Mouse (Mus musculus): ENCODE measurements around the gene Klhl5. TPM values are rescaled to one million over a fixed set of nuclear protein-coding genes. Genes with fewer than 3 reads are reported as not detected.

Gene Klhl5
- polyA plus RNA-seq, 2 experiments, result 20.4 to 27.4 TPM

DNA sequence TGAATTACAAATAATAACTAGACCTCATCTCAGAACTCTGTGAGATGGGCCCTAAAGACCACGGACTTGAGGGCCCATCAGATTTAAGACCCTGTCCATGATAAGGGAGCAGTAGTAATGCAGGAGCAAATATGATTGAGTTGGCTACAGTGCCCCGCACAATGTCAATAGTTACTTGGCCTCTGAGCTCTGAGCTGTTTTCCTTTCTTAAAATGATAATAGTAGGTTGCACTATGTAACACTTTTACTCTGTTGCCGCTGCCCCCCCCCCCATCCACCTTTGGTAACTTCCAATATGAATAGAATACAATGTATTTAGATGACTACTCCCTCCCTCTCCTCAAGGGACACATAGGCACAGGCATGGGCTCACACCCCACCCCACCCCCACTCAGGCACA is 43.9 kb downstream of the Klhl5 start:
- H3K9me3 ChIP-seq (ENCODE audit: control insufficient read depth, low read length), result no peaks in the 10 kb centered on the region
- H3K9ac ChIP-seq (ENCODE audit: low read depth, low read length, severe bottlenecking), result no peak overlapping the region
- H3K4me2 ChIP-seq (replicated peaks; ENCODE audit: low read depth, low read length, severe bottlenecking), result no peak overlapping the region
- H3K4me3 ChIP-seq (replicated peaks; ENCODE audit: low read length), result no peak overlapping the region
- TF ChIP-seq POLR2A (IDR thresholded peaks at IDR 0.05; ENCODE audit: borderline replicate concordance, extremely low read depth, insufficient read depth, insufficient read length), result no peak
- no peak overlapping the region for H3K27ac ChIP-seq (replicated peaks; ENCODE audit: low read depth, low read length)
- 96% methylated on average over 3 of the region's 3 CpGs for WGBS
- H3K27me3 ChIP-seq (ENCODE audit: control insufficient read depth, insufficient read depth, low read length), result no peaks in the 10 kb centered on the region
- ATAC-seq (ENCODE audit: low FRiP score, low read depth) (no peak), DNase-seq (ENCODE audit: low spot score) (no peak)
- no peaks in the 10 kb centered on the region for H3K4me1 ChIP-seq (ENCODE audit: control insufficient read depth, insufficient read depth, low read length)
- peaks cover 27% of the 10 kb centered on the region for H3K36me3 ChIP-seq (ENCODE audit: control insufficient read depth, insufficient read depth, low read length)

DNA sequence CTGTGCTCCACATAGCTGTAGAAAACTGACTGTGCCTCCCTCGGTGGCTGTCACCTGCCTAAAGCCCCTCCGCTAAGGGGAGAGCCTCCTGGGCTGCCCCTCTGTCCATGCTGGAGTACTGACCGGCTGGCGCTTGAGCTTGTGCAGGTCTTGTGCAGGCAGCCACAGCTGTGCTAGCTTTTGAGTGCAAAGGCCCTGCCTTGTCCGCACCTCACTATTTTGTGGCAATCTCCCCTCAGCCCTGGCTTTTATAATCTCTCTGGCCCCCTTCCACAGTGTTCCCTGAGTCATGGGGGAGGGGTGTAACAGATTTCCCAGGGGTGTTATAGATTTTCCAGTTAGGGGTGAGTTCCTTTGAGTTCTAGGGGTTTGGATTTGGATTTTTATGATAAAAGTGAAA is 44.4 kb downstream of the Klhl5 start:
- DNase-seq (ENCODE audit: low spot score), result no peak
- H3K9ac ChIP-seq (ENCODE audit: low read depth, low read length, severe bottlenecking), result no peak overlapping the region
- H3K4me3 ChIP-seq (replicated peaks; ENCODE audit: low read length), result no peak overlapping the region
- ATAC-seq (ENCODE audit: low FRiP score, low read depth), result no peak
- H3K36me3 ChIP-seq (ENCODE audit: control insufficient read depth, insufficient read depth, low read length), result peaks cover 27% of the 10 kb centered on the region
- no peaks in the 10 kb centered on the region for H3K9me3 ChIP-seq (ENCODE audit: control insufficient read depth, low read length)
- no peak for TF ChIP-seq POLR2A (IDR thresholded peaks at IDR 0.05; ENCODE audit: borderline replicate concordance, extremely low read depth, insufficient read depth, insufficient read length)
- no peak overlapping the region for H3K4me2 ChIP-seq (replicated peaks; ENCODE audit: low read depth, low read length, severe bottlenecking)
- no peak overlapping the region for H3K27ac ChIP-seq (replicated peaks; ENCODE audit: low read depth, low read length)
- no peaks in the 10 kb centered on the region for H3K27me3 ChIP-seq (ENCODE audit: control insufficient read depth, insufficient read depth, low read length)
- WGBS, result 75% methylated on average over 4 of the region's 5 CpGs
- H3K4me1 ChIP-seq (ENCODE audit: control insufficient read depth, insufficient read depth, low read length), result no peaks in the 10 kb centered on the region

DNA sequence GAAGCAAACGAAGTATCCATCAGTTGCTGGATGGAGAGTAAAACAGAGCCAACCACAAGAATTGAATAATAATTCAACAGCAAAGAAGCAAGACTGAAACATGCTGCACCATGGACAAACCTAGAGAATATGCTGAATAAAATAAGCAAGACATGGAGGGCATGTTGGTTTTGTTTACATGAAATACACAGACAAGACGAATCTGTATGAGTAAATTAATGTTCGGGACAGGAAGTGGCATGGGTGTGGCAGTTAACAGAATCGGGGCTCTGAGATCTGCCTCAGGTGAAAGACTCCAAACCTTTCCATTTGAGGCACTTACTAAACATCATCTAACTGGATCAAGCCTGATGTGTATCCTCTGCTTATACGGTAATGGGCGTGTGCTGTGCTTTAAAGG is 46.9 kb downstream of the Klhl5 start:
- no peaks in the 10 kb centered on the region for H3K4me1 ChIP-seq (ENCODE audit: control insufficient read depth, insufficient read depth, low read length)
- peaks cover 21% of the 10 kb centered on the region for H3K36me3 ChIP-seq (ENCODE audit: control insufficient read depth, insufficient read depth, low read length)
- H3K4me2 ChIP-seq (replicated peaks; ENCODE audit: low read depth, low read length, severe bottlenecking), result no peak overlapping the region
- DNase-seq (ENCODE audit: low spot score), result no peak
- no peak for TF ChIP-seq POLR2A (IDR thresholded peaks at IDR 0.05; ENCODE audit: borderline replicate concordance, extremely low read depth, insufficient read depth, insufficient read length)
- H3K27ac ChIP-seq (replicated peaks; ENCODE audit: low read depth, low read length), result no peak overlapping the region
- 86% methylated on average over 6 of the region's 6 CpGs for WGBS
- H3K4me3 ChIP-seq (replicated peaks; ENCODE audit: low read length), result no peak overlapping the region
- H3K9ac ChIP-seq (ENCODE audit: low read depth, low read length, severe bottlenecking), result no peak overlapping the region
- H3K9me3 ChIP-seq (ENCODE audit: control insufficient read depth, low read length), result no peaks in the 10 kb centered on the region
- ATAC-seq (ENCODE audit: low FRiP score, low read depth), result no peak
- no peaks in the 10 kb centered on the region for H3K27me3 ChIP-seq (ENCODE audit: control insufficient read depth, insufficient read depth, low read length)

DNA sequence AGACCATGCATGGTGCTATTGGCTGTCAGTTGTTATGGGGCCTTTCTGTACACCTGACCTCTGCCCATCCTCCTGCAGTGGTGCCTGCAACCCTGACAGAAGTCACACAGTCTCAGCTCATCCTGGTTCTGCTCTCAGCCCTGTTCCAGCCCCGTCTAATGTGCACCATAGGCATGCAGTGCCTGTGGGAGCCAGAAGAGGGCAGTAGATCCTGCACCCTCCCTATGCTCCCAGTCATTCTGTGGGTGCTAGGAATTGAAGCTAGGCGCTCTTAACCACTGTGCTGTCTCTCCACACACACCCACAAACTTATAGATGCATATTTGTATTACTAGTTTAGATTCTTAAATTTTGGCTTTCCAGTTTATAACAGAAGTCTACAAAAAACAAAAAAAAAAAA is 49.5 kb downstream of the Klhl5 start:
- peaks cover 13% of the 10 kb centered on the region; the same call in 1 of the 2 replicates for H3K36me3 ChIP-seq (ENCODE audit: control insufficient read depth, insufficient read depth, low read length)
- WGBS, result 60% methylated on average over 2 of the region's 2 CpGs
- ATAC-seq (ENCODE audit: low FRiP score, low read depth) (no peak), DNase-seq (ENCODE audit: low spot score) (no peak)
- H3K4me2 ChIP-seq (replicated peaks; ENCODE audit: low read depth, low read length, severe bottlenecking), result no peak overlapping the region
- no peaks in the 10 kb centered on the region for H3K27me3 ChIP-seq (ENCODE audit: control insufficient read depth, insufficient read depth, low read length)
- no peaks in the 10 kb centered on the region for H3K9me3 ChIP-seq (ENCODE audit: control insufficient read depth, low read length)
- H3K9ac ChIP-seq (ENCODE audit: low read depth, low read length, severe bottlenecking), result no peak overlapping the region
- no peaks in the 10 kb centered on the region for H3K4me1 ChIP-seq (ENCODE audit: control insufficient read depth, insufficient read depth, low read length)
- H3K4me3 ChIP-seq (replicated peaks; ENCODE audit: low read length), result no peak overlapping the region
- H3K27ac ChIP-seq (replicated peaks; ENCODE audit: low read depth, low read length), result no peak overlapping the region
- no peak for TF ChIP-seq POLR2A (IDR thresholded peaks at IDR 0.05; ENCODE audit: borderline replicate concordance, extremely low read depth, insufficient read depth, insufficient read length)

DNA sequence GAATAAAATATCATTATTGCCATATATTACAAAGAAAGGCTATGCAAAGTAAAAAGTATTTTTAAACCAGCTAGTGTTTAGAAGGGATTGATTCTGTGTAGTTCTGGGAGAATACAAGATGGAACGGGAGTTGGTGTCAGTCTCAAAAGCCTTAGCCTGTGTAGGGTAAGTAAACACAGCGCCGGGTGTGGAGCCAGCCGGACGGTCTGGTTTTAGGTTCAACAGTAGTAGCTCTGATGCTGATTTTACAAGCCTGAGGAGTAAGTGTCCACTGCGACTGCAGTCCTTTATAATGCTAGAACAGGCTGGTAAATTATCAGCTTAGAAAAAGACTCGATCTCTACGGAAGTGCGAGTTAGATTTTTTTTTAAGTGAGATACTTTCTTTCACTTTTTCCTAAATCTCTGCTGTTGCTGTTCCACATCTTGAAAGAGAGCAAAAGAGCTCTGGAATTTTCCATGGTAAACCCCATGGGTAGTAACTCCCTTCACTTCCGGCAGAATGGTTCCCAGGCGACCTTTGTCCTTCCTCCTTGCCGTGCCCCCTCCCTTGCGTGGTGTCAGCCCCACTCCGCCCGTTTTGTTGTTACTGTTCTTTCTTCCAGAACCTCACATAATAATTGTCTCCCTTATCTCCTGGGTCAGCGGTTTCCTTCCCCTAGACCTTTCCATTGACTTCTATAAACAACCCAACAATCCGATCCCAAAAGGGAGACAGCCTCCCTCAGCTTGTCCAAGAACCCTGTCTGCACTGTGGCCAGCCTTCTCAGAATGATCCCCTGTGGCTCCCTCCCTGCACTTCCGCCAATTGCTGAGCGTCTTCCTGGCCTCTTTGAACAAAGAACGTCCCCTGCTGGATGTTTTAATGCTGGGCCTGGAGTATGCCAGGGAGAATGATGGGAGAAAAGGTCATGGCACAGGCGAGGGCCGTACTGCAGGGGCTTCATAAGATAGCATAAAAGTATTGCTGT is 50.4 kb downstream of the Klhl5 start:
- no peak for TF ChIP-seq POLR2A (IDR thresholded peaks at IDR 0.05; ENCODE audit: borderline replicate concordance, extremely low read depth, insufficient read depth, insufficient read length)
- DNase-seq (ENCODE audit: low spot score) (no peak), ATAC-seq (ENCODE audit: low FRiP score, low read depth) (no peak)
- H3K9ac ChIP-seq (ENCODE audit: low read depth, low read length, severe bottlenecking), result no peak overlapping the region
- peaks cover 11% of the 10 kb centered on the region; the same call in 1 of the 2 replicates for H3K36me3 ChIP-seq (ENCODE audit: control insufficient read depth, insufficient read depth, low read length)
- H3K27ac ChIP-seq (replicated peaks; ENCODE audit: low read depth, low read length), result no peak overlapping the region
- no peaks in the 10 kb centered on the region for H3K27me3 ChIP-seq (ENCODE audit: control insufficient read depth, insufficient read depth, low read length)
- WGBS, result 71% methylated on average over 22 of the region's 22 CpGs
- H3K4me1 ChIP-seq (ENCODE audit: control insufficient read depth, insufficient read depth, low read length), result no peaks in the 10 kb centered on the region
- H3K4me3 ChIP-seq (replicated peaks; ENCODE audit: low read length), result no peak overlapping the region
- no peaks in the 10 kb centered on the region for H3K9me3 ChIP-seq (ENCODE audit: control insufficient read depth, low read length)
- H3K4me2 ChIP-seq (replicated peaks; ENCODE audit: low read depth, low read length, severe bottlenecking), result no peak overlapping the region

All from limb, embryonic 14.5 days (tissue).